Mouse (Mus musculus) midbrain, embryonic 13.5 days (tissue): Measurements from ENCODE around the gene Far1. TPM values are rescaled to one million over a fixed set of nuclear protein-coding genes. Genes with fewer than 3 reads are reported as not detected.

Experiments used
- ATAC-seq: fragments of 200-750 bp; cut with Nextera tagmentation; 2 replicates; pipeline ENCODE4 v1.8.0; 2017; ENCODE audit warnings: mild to moderate bottlenecking, moderate TSS enrichment, moderate library complexity
- H3K27ac ChIP-seq: fragments of 300-500 bp; sonication (generic); 2 replicates; pipeline ENCODE4 v1.5.1; 2015; ENCODE audit warnings: inconsistent platforms, mild to moderate bottlenecking, moderate library complexity
- H3K27me3 ChIP-seq: fragments of 300-500 bp; sonication (generic); 2 replicates; pipeline ENCODE4 v1.6.1; 2015; ENCODE audit warnings: mild to moderate bottlenecking, inconsistent platforms
- H3K36me3 ChIP-seq: fragments of 300-500 bp; sonication (generic); 2 replicates; pipeline ENCODE4 v1.6.1; 2015; ENCODE audit warnings: mild to moderate bottlenecking, inconsistent platforms
- H3K4me1 ChIP-seq: fragments of 300-500 bp; sonication (generic); replicated peaks from 2 replicates; pipeline ENCODE4 v1.6.1; 2015; ENCODE audit warnings: inconsistent platforms
- H3K4me2 ChIP-seq: fragments of 300-500 bp; sonication (generic); replicated peaks from 2 replicates; pipeline ENCODE4 v1.6.1; 2015; ENCODE audit warnings: moderate library complexity, mild to moderate bottlenecking, inconsistent platforms
- H3K4me3 ChIP-seq: fragments of 300-500 bp; sonication (generic); replicated peaks from 2 replicates; pipeline ENCODE4 v1.5.1; 2015; ENCODE audit warnings: mild to moderate bottlenecking, inconsistent platforms
- H3K9ac ChIP-seq: fragments of 300-500 bp; sonication (generic); replicated peaks from 2 replicates; pipeline ENCODE4 v1.6.1; 2015; ENCODE audit warnings: mild to moderate bottlenecking, inconsistent platforms
- H3K9me3 ChIP-seq: fragments of 300-500 bp; sonication (generic); 2 replicates; pipeline ENCODE4 v1.6.1; 2016; ENCODE audit warnings: mild to moderate bottlenecking, inconsistent platforms
- WGBS: fragments of 180-500 bp; shearing (Covaris S2); methylation state at CpG from one replicate; pipeline ENCODE4 v1.1.7; 2015; 5-methylcytosine and 5-hydroxymethylcytosine counted together
- polyA plus RNA-seq: library from polyadenylated mRNA; unstranded; fragments of >200 nt; fragmentation: Nextera tagmentation; extraction: Ambion mirVana; gene quantifications from 2 replicates; pipeline ENCODE4 v1.2.1, GENCODE M21; 2015

The Far1 gene
- polyA plus RNA-seq, 1 experiment from 2014 or later: 70.3 TPM

GRCm38 (mm10) chr7:113614198-113614927, 100.7 kb downstream of the Far1 start:
- no peaks in the 10 kb centered on the region for H3K9me3 ChIP-seq
- H3K27ac ChIP-seq: no peak overlapping the region
- no peaks in the 10 kb centered on the region for H3K36me3 ChIP-seq
- H3K4me2 ChIP-seq: no peak overlapping the region
- WGBS: 83% methylated on average over 10 of the region's 10 CpGs
- H3K4me3 ChIP-seq: no peak overlapping the region
- H3K27me3 ChIP-seq: no peaks in the 10 kb centered on the region
- no peak overlapping the region for H3K9ac ChIP-seq
- no peaks in the 10 kb centered on the region for H3K4me1 ChIP-seq
- ATAC-seq: no peak

GRCm38 (mm10) chr7:113619166-113619565, 105.5 kb downstream of the Far1 start:
- H3K4me2 ChIP-seq: no peak overlapping the region
- no peaks in the 10 kb centered on the region for H3K9me3 ChIP-seq
- ATAC-seq: no peak
- H3K27me3 ChIP-seq: no peaks in the 10 kb centered on the region
- H3K36me3 ChIP-seq: no peaks in the 10 kb centered on the region
- H3K4me1 ChIP-seq: peaks cover 4% of the 10 kb centered on the region
- no peak overlapping the region for H3K27ac ChIP-seq
- H3K9ac ChIP-seq: no peak overlapping the region
- 87% methylated on average over 2 of the region's 2 CpGs for WGBS
- no peak overlapping the region for H3K4me3 ChIP-seq

GRCm38 (mm10) chr7:113619768-113620167, 106.1 kb downstream of the Far1 start:
- 64% methylated on average over 9 of the region's 9 CpGs for WGBS
- Histone ChIP-seq H3K9ac (no peak overlapping the region), H3K27me3 (no peaks in the 10 kb centered on the region), H3K9me3 (no peaks in the 10 kb centered on the region), H3K4me2 (no peak overlapping the region), H3K4me3 (no peak overlapping the region), H3K36me3 (no peaks in the 10 kb centered on the region), H3K27ac (no peak overlapping the region), H3K4me1 (peaks cover 4% of the 10 kb centered on the region)
- ATAC-seq: no peak

Other genes with a start within 250 kb of the Far1 start
- gene Btbd10, start 144.4 kb upstream of the Far1 start, polyA plus RNA-seq: 55.8 and 61.4 TPM in 2 replicates
- not detected in 2 replicates for gene Pth, start 125.3 kb upstream of the Far1 start, polyA plus RNA-seq